Mouse (Mus musculus): ENCODE results near the gene Dgcr8. TPM values are rescaled to one million over a fixed set of nuclear protein-coding genes. Genes with fewer than 3 reads are reported as not detected.
"Not testable (repeated sequence)": the region's sequence is repeated elsewhere in the genome, so short reads cannot be mapped to it uniquely, and the experiment has no call there.

Gene Dgcr8
- polyA plus RNA-seq, 1 experiment from 2014 or later: 40.8 TPM

- Histone ChIP-seq H3K9me3 (ENCODE audit: control insufficient read depth, low read length) (no peaks in the 10 kb centered on the region), H3K4me2 (ENCODE audit: low read length) (no peak overlapping the region), H3K9ac (replicated peaks; ENCODE audit: low read depth, low read length) (no peak overlapping the region), H3K36me3 (ENCODE audit: control insufficient read depth, insufficient read depth) (0 out of 2 replicates have a peak, but pooled peaks cover 2% of the 10 kb centered on the region), H3K4me3 (replicated peaks; ENCODE audit: low read length) (no peak overlapping the region), H3K4me1 (replicated peaks; ENCODE audit: control insufficient read depth, insufficient read depth, low read length) (no peaks in the 10 kb centered on the region), H3K27me3 (replicated peaks; ENCODE audit: control insufficient read depth, insufficient read depth, low read length) (no peaks in the 10 kb centered on the region), H3K27ac (ENCODE audit: low read length) (no peak overlapping the region)
- WGBS: 82% methylated on average over 3 of the region's 3 CpGs
- no peak for ATAC-seq
Observed at GRCm38 (mm10) chr16:18318992-18319391, 29.9 kb upstream of the Dgcr8 start.

- Histone ChIP-seq H3K4me3 (replicated peaks; ENCODE audit: low read length) (no peak overlapping the region), H3K4me2 (ENCODE audit: low read length) (no peak overlapping the region), H3K9ac (replicated peaks; ENCODE audit: low read depth, low read length) (no peak overlapping the region), H3K9me3 (ENCODE audit: control insufficient read depth, low read length) (no peaks in the 10 kb centered on the region), H3K27me3 (replicated peaks; ENCODE audit: control insufficient read depth, insufficient read depth, low read length) (no peaks in the 10 kb centered on the region), H3K27ac (ENCODE audit: low read length) (no peak overlapping the region), H3K36me3 (ENCODE audit: control insufficient read depth, insufficient read depth) (peaks cover 14% of the 10 kb centered on the region), H3K4me1 (replicated peaks; ENCODE audit: control insufficient read depth, insufficient read depth, low read length) (no peaks in the 10 kb centered on the region)
- no peak for ATAC-seq
- WGBS: 89% methylated on average over 1 of the region's 1 CpGs
Observed at GRCm38 (mm10) chr16:18308159-18308558, 19.1 kb upstream of the Dgcr8 start.

GRCm38 (mm10) chr16:18289614-18290013 is 568 bp upstream of the Dgcr8 start:
- H3K36me3 ChIP-seq (ENCODE audit: control insufficient read depth, insufficient read depth); ATAC-seq; H3K9me3 ChIP-seq (ENCODE audit: control insufficient read depth, low read length); H3K27me3 ChIP-seq (replicated peaks; ENCODE audit: control insufficient read depth, insufficient read depth, low read length): not testable (repeated sequence)
- Histone ChIP-seq H3K4me2 (ENCODE audit: low read length) (peak overlapping the region; percentile 44), H3K27ac (ENCODE audit: low read length) (peak overlapping the region; percentile 37; the same call in 1 of the 2 replicates), H3K4me1 (replicated peaks; ENCODE audit: control insufficient read depth, insufficient read depth, low read length) (peaks cover 30% of the 10 kb centered on the region), H3K9ac (replicated peaks; ENCODE audit: low read depth, low read length) (peak overlapping the region; percentile 35; the same call in 1 of the 2 replicates), H3K4me3 (replicated peaks; ENCODE audit: low read length) (peak overlapping the region; percentile 100)
- WGBS: 2% methylated on average over 9 of the region's 10 CpGs

- H3K9me3 ChIP-seq (ENCODE audit: control insufficient read depth, low read length): no peaks in the 10 kb centered on the region
- H3K4me1 ChIP-seq (replicated peaks; ENCODE audit: control insufficient read depth, insufficient read depth, low read length): peaks cover 30% of the 10 kb centered on the region
- no peaks in the 10 kb centered on the region for H3K27me3 ChIP-seq (replicated peaks; ENCODE audit: control insufficient read depth, insufficient read depth, low read length)
- H3K27ac ChIP-seq (ENCODE audit: low read length): peak overlapping the region; percentile 82
- peak; percentile 68 for ATAC-seq
- H3K9ac ChIP-seq (replicated peaks; ENCODE audit: low read depth, low read length): peak overlapping the region; percentile 97
- peaks cover 7% of the 10 kb centered on the region for H3K36me3 ChIP-seq (ENCODE audit: control insufficient read depth, insufficient read depth)
- WGBS: under 1% methylated on average over 30 of the region's 31 CpGs
- peak overlapping the region; percentile 100 for H3K4me3 ChIP-seq (replicated peaks; ENCODE audit: low read length)
- peak overlapping the region; percentile 98 for H3K4me2 ChIP-seq (ENCODE audit: low read length)
Observed at GRCm38 (mm10) chr16:18288581-18289061, 425 bp downstream of the Dgcr8 start.

GRCm38 (mm10) chr16:18288166-18288565 is 880 bp downstream of the Dgcr8 start:
- no peaks in the 10 kb centered on the region for H3K27me3 ChIP-seq (replicated peaks; ENCODE audit: control insufficient read depth, insufficient read depth, low read length)
- peak overlapping the region; percentile 100 for H3K4me3 ChIP-seq (replicated peaks; ENCODE audit: low read length)
- WGBS: under 1% methylated on average over 4 of the region's 4 CpGs
- no peak overlapping the region; the same call in 1 of the 2 replicates for H3K27ac ChIP-seq (ENCODE audit: low read length)
- no peak for ATAC-seq
- H3K4me2 ChIP-seq (ENCODE audit: low read length): peak overlapping the region; percentile 98
- H3K9ac ChIP-seq (replicated peaks; ENCODE audit: low read depth, low read length): peak overlapping the region; percentile 97
- peaks cover 30% of the 10 kb centered on the region for H3K4me1 ChIP-seq (replicated peaks; ENCODE audit: control insufficient read depth, insufficient read depth, low read length)
- H3K36me3 ChIP-seq (ENCODE audit: control insufficient read depth, insufficient read depth): peaks cover 12% of the 10 kb centered on the region
- no peaks in the 10 kb centered on the region for H3K9me3 ChIP-seq (ENCODE audit: control insufficient read depth, low read length)

- no peaks in the 10 kb centered on the region for H3K27me3 ChIP-seq (replicated peaks; ENCODE audit: control insufficient read depth, insufficient read depth, low read length)
- WGBS: 67% methylated on average over 2 of the region's 2 CpGs
- H3K36me3 ChIP-seq (ENCODE audit: control insufficient read depth, insufficient read depth): peaks cover 57% of the 10 kb centered on the region
- H3K4me2 ChIP-seq (ENCODE audit: low read length): no peak overlapping the region
- H3K9me3 ChIP-seq (ENCODE audit: control insufficient read depth, low read length): no peaks in the 10 kb centered on the region
- H3K4me1 ChIP-seq (replicated peaks; ENCODE audit: control insufficient read depth, insufficient read depth, low read length): no peaks in the 10 kb centered on the region
- H3K27ac ChIP-seq (ENCODE audit: low read length): no peak overlapping the region
- ATAC-seq: no peak
- H3K9ac ChIP-seq (replicated peaks; ENCODE audit: low read depth, low read length): no peak overlapping the region
- H3K4me3 ChIP-seq (replicated peaks; ENCODE audit: low read length): no peak overlapping the region
Observed at GRCm38 (mm10) chr16:18275166-18275565, 13.9 kb downstream of the Dgcr8 start.

- ATAC-seq: no peak
- Histone ChIP-seq H3K9ac (replicated peaks; ENCODE audit: low read depth, low read length) (no peak overlapping the region), H3K9me3 (ENCODE audit: control insufficient read depth, low read length) (no peaks in the 10 kb centered on the region), H3K27ac (ENCODE audit: low read length) (no peak overlapping the region), H3K4me1 (replicated peaks; ENCODE audit: control insufficient read depth, insufficient read depth, low read length) (no peaks in the 10 kb centered on the region), H3K4me2 (ENCODE audit: low read length) (no peak overlapping the region), H3K27me3 (replicated peaks; ENCODE audit: control insufficient read depth, insufficient read depth, low read length) (no peaks in the 10 kb centered on the region), H3K36me3 (ENCODE audit: control insufficient read depth, insufficient read depth) (peaks cover 53% of the 10 kb centered on the region), H3K4me3 (replicated peaks; ENCODE audit: low read length) (no peak overlapping the region)
- 91% methylated on average over 5 of the region's 5 CpGs for WGBS
Observed at GRCm38 (mm10) chr16:18268182-18268581, 20.9 kb downstream of the Dgcr8 start.

GRCm38 (mm10) chr16:18265024-18265423 is 24.0 kb downstream of the Dgcr8 start:
- no peak overlapping the region for H3K4me2 ChIP-seq (ENCODE audit: low read length)
- H3K4me3 ChIP-seq (replicated peaks; ENCODE audit: low read length): no peak overlapping the region
- ATAC-seq: no peak
- no peak overlapping the region for H3K9ac ChIP-seq (replicated peaks; ENCODE audit: low read depth, low read length)
- H3K4me1 ChIP-seq (replicated peaks; ENCODE audit: control insufficient read depth, insufficient read depth, low read length): no peaks in the 10 kb centered on the region
- no peaks in the 10 kb centered on the region for H3K27me3 ChIP-seq (replicated peaks; ENCODE audit: control insufficient read depth, insufficient read depth, low read length)
- 74% methylated on average over 2 of the region's 2 CpGs for WGBS
- H3K27ac ChIP-seq (ENCODE audit: low read length): no peak overlapping the region
- no peaks in the 10 kb centered on the region for H3K9me3 ChIP-seq (ENCODE audit: control insufficient read depth, low read length)
- peaks cover 40% of the 10 kb centered on the region for H3K36me3 ChIP-seq (ENCODE audit: control insufficient read depth, insufficient read depth)

- Histone ChIP-seq H3K36me3 (ENCODE audit: control insufficient read depth, insufficient read depth) (peaks cover 58% of the 10 kb centered on the region), H3K4me2 (ENCODE audit: low read length) (no peak within 1 kb of the TSS), H3K27ac (ENCODE audit: low read length) (no peak within 1 kb of the TSS), H3K9ac (replicated peaks; ENCODE audit: low read depth, low read length) (no peak within 1 kb of the TSS), H3K4me3 (replicated peaks; ENCODE audit: low read length) (no peak within 1 kb of the TSS), H3K27me3 (replicated peaks; ENCODE audit: control insufficient read depth, insufficient read depth, low read length) (no peaks in the 10 kb centered on the region), H3K9me3 (ENCODE audit: control insufficient read depth, low read length) (no peaks in the 10 kb centered on the region), H3K4me1 (replicated peaks; ENCODE audit: control insufficient read depth, insufficient read depth, low read length) (no peaks in the 10 kb centered on the region)
- WGBS: 94% methylated on average over 2 of the region's 2 CpGs
- no peak for ATAC-seq
Observed at GRCm38 (mm10) chr16:18258221-18258620, 30.8 kb downstream of the Dgcr8 start, which contains the start of gene Gm49776. Gene Gm49776 (minus strand): TSS chr16:18258321.

- Histone ChIP-seq H3K27me3 (replicated peaks; ENCODE audit: control insufficient read depth, insufficient read depth, low read length) (no peaks in the 10 kb centered on the region), H3K4me3 (replicated peaks; ENCODE audit: low read length) (no peak overlapping the region), H3K4me1 (replicated peaks; ENCODE audit: control insufficient read depth, insufficient read depth, low read length) (peaks cover 19% of the 10 kb centered on the region), H3K27ac (ENCODE audit: low read length) (no peak overlapping the region), H3K4me2 (ENCODE audit: low read length) (no peak overlapping the region), H3K36me3 (ENCODE audit: control insufficient read depth, insufficient read depth) (peaks cover 49% of the 10 kb centered on the region), H3K9me3 (ENCODE audit: control insufficient read depth, low read length) (no peaks in the 10 kb centered on the region), H3K9ac (replicated peaks; ENCODE audit: low read depth, low read length) (no peak overlapping the region)
- WGBS: 85% methylated on average over 1 of the region's 1 CpGs
- ATAC-seq: no peak
Observed at GRCm38 (mm10) chr16:18253866-18254265, 35.2 kb downstream of the Dgcr8 start.
